Mouse (Mus musculus): Measurements from ENCODE around the gene Decr2. TPM values are rescaled to one million over a fixed set of nuclear protein-coding genes. Genes with fewer than 3 reads are reported as not detected.

Gene Decr2
- total RNA-seq, 2 experiments from 2014 or later: 2.8 to 3.2 TPM

- DNase-seq: no peak
Observed at GRCm38 (mm10) chr17:26057787-26058567, 32.2 kb downstream of the Decr2 start.

GRCm38 (mm10) chr17:26057278-26057677, 32.9 kb downstream of the Decr2 start:
- no peak for DNase-seq

GRCm38 (mm10) chr17:26055164-26055563, 35.0 kb downstream of the Decr2 start:
- DNase-seq: no peak

GRCm38 (mm10) chr17:26054133-26054845, 35.8 kb downstream of the Decr2 start:
- no peak for DNase-seq

GRCm38 (mm10) chr17:26052706-26053105, 37.4 kb downstream of the Decr2 start:
- no peak for DNase-seq

GRCm38 (mm10) chr17:26052074-26052473, 38.1 kb downstream of the Decr2 start:
- no peak for DNase-seq

- DNase-seq: no peak
Observed at GRCm38 (mm10) chr17:26048118-26048517, 42.0 kb downstream of the Decr2 start.

GRCm38 (mm10) chr17:26046253-26046997, 43.7 kb downstream of the Decr2 start:
- no peak for DNase-seq

GRCm38 (mm10) chr17:26045285-26045684, 44.9 kb downstream of the Decr2 start:
- no peak for DNase-seq

GRCm38 (mm10) chr17:26043249-26043636, 46.9 kb downstream of the Decr2 start:
- peak; percentile 39 for DNase-seq

- no peak for DNase-seq
Observed at GRCm38 (mm10) chr17:26042599-26043248, 47.4 kb downstream of the Decr2 start.

- peak; percentile 55 for DNase-seq
Observed at GRCm38 (mm10) chr17:26041111-26041802, 48.9 kb downstream of the Decr2 start.

- peak; percentile 39 for DNase-seq
Observed at GRCm38 (mm10) chr17:26040711-26041110, 49.4 kb downstream of the Decr2 start.

- DNase-seq: no peak
Observed at GRCm38 (mm10) chr17:26032037-26032436, 58.1 kb downstream of the Decr2 start.

- no peak for DNase-seq
Observed at GRCm38 (mm10) chr17:26031583-26031982, 58.6 kb downstream of the Decr2 start.

Other genes starting within 250 kb of the Decr2 start
- 10 to 100 TPM; 13.8 to 16.5 TPM for gene Gm20683, start 248.6 kb downstream of the Decr2 start, total RNA-seq (2021)
- gene Rhot2, start 245.5 kb downstream of the Decr2 start, total RNA-seq (2021): 10 to 100 TPM; 54.4 to 76.1 TPM
- gene Wdr90, start 228.8 kb downstream of the Decr2 start, total RNA-seq (2021): 1 to 10 TPM; 1.2 to 2.1 TPM
- gene Mcrip2, start 221.6 kb downstream of the Decr2 start, total RNA-seq (2021): 100 to 1,000 TPM; 102 to 114 TPM
- 10 to 100 TPM; 31.9 to 37.0 TPM for gene Mettl26, start 215.3 kb downstream of the Decr2 start, total RNA-seq (2021)
- under 1 TPM; 0.35 to 0.36 TPM for gene Wfikkn1, start 209.5 kb downstream of the Decr2 start, total RNA-seq (2021)
- 10 to 100 TPM in 1 of 2 experiments, 1 to 10 TPM in 1; 8.7 to 11.0 TPM for gene Rab40c, start 170.6 kb downstream of the Decr2 start, total RNA-seq (2021)
- 10 to 100 TPM; 30.0 to 31.9 TPM for gene Pigq, start 145.4 kb downstream of the Decr2 start, total RNA-seq (2021)
- not detected for gene Nhlrc4, start 145.4 kb downstream of the Decr2 start, total RNA-seq (2021)
- not detected for gene A930017K11Rik, start 137.8 kb downstream of the Decr2 start, total RNA-seq (2021)
- gene Capn15, start 104.5 kb downstream of the Decr2 start, total RNA-seq (2021): 1 to 10 TPM; 5.6 to 6.8 TPM
- 10 to 100 TPM; 54.9 to 71.5 TPM for gene Rab11fip3, start 20.8 kb downstream of the Decr2 start, total RNA-seq (2021)
- gene Nme4, start 5.3 kb upstream of the Decr2 start, total RNA-seq (2021): 1 to 10 TPM; 1.2 to 1.7 TPM
- gene Tmem8, start 23.0 kb upstream of the Decr2 start, total RNA-seq (2021): 1 to 10 TPM in 1 of 2 experiments, under 1 TPM in 1; 0.87 to 1.2 TPM
- 10 to 100 TPM; 62.0 to 62.3 TPM for gene Mrpl28, start 33.2 kb upstream of the Decr2 start, total RNA-seq (2021)
- 10 to 100 TPM; 10.8 to 17.2 TPM for gene Axin1, start 48.4 kb upstream of the Decr2 start, total RNA-seq (2021)
- gene Pdia2, start 108.8 kb upstream of the Decr2 start, total RNA-seq (2021): not detected
- gene Rgs11, start 112.6 kb upstream of the Decr2 start, total RNA-seq (2021): 1 to 10 TPM in 1 of 2 experiments, under 1 TPM in 1; 0.54 to 1.2 TPM
- 1 to 10 TPM; 1.2 to 2.2 TPM for gene Arhgdig, start 117.4 kb upstream of the Decr2 start, total RNA-seq (2021)
- 10 to 100 TPM; 61.0 to 71.0 TPM for gene Fam234a, start 153.9 kb upstream of the Decr2 start, total RNA-seq (2021)
- 10 to 100 TPM; 11.1 to 11.3 TPM for gene Luc7l, start 162.6 kb upstream of the Decr2 start, total RNA-seq (2021)

Measured in gastrocnemius, postnatal 25 days (tissue).